Mouse (Mus musculus) lung, postnatal 0 days (tissue): ENCODE measurements around the gene Jade2. TPM values are rescaled to one million over a fixed set of nuclear protein-coding genes. Genes with fewer than 3 reads are reported as not detected.

ENCODE experiments used
- ATAC-seq: fragments of 200-750 bp; cut with Nextera tagmentation; 2 replicates; pipeline ENCODE4 v1.8.0; 2017; ENCODE audit warnings: moderate library complexity
- DNase-seq: peaks from one replicate; pipeline ENCODE4 v3.0.0-alpha.2; 2016; ENCODE audit warnings: low spot score
- H3K27ac ChIP-seq: fragments of 300-500 bp; sonication (generic); 2 replicates; pipeline ENCODE4 v1.5.1; 2014; ENCODE audit warnings: antibody characterized with exemption, mild to moderate bottlenecking, low read length, mixed read lengths
- H3K27me3 ChIP-seq: fragments of 300-500 bp; sonication (generic); replicated peaks from 2 replicates; pipeline ENCODE4 v1.6.1; 2014; ENCODE audit warnings: low read length, mixed read lengths; ENCODE audit not compliant: insufficient read depth
- H3K36me3 ChIP-seq: fragments of 300-500 bp; sonication (generic); 2 replicates; pipeline ENCODE4 v1.6.1; 2014; ENCODE audit warnings: low read length, mixed read lengths; ENCODE audit not compliant: insufficient read depth
- H3K4me1 ChIP-seq: fragments of 300-500 bp; sonication (generic); 2 replicates; pipeline ENCODE4 v1.6.1; 2014; ENCODE audit warnings: antibody characterized with exemption, low read depth, low read length, mixed read lengths; ENCODE audit not compliant: insufficient read depth
- H3K4me2 ChIP-seq: fragments of 300-500 bp; sonication (generic); replicated peaks from 2 replicates; pipeline ENCODE4 v1.6.1; 2014; ENCODE audit warnings: low read depth, mild to moderate bottlenecking, low read length, moderate library complexity, mixed read lengths
- H3K4me3 ChIP-seq: fragments of 300-500 bp; sonication (generic); 2 replicates; pipeline ENCODE4 v1.5.1; 2014; ENCODE audit warnings: low read depth, low read length
- H3K9ac ChIP-seq: fragments of 300-500 bp; sonication (generic); replicated peaks from 2 replicates; pipeline ENCODE4 v1.6.1; 2014; ENCODE audit warnings: low read depth, mild to moderate bottlenecking
- H3K9me3 ChIP-seq: fragments of 300-500 bp; sonication (generic); 2 replicates; pipeline ENCODE4 v1.6.1; 2016; ENCODE audit warnings: low read length, mixed read lengths
- CTCF ChIP-seq: IDR thresholded peaks from 2 replicates; pipeline ENCODE4 v1.5.1; 2016; ENCODE audit warnings: antibody characterized with exemption, mild to moderate bottlenecking
- EP300 ChIP-seq: IDR thresholded peaks from 2 replicates; pipeline ENCODE4 v1.6.1; 2016; ENCODE audit warnings: antibody characterized with exemption, mild to moderate bottlenecking, control low read depth
- WGBS: fragments of 180-500 bp; shearing (Covaris S2); extraction: QIAGEN DNeasy Blood & Tissue Kit; methylation state at CpG from one replicate; pipeline ENCODE4 v1.1.7; 2014; 5-methylcytosine and 5-hydroxymethylcytosine counted together
- polyA plus RNA-seq: library from polyadenylated mRNA; unstranded; fragments of >200 nt; fragmentation: Nextera tagmentation; extraction: Ambion mirVana; gene quantifications from 2 replicates; pipeline ENCODE4 v1.2.1, GENCODE M21; 2015

Jade2 gene
- polyA plus RNA-seq, 1 experiment from 2014 or later: 3.9 TPM

DNA sequence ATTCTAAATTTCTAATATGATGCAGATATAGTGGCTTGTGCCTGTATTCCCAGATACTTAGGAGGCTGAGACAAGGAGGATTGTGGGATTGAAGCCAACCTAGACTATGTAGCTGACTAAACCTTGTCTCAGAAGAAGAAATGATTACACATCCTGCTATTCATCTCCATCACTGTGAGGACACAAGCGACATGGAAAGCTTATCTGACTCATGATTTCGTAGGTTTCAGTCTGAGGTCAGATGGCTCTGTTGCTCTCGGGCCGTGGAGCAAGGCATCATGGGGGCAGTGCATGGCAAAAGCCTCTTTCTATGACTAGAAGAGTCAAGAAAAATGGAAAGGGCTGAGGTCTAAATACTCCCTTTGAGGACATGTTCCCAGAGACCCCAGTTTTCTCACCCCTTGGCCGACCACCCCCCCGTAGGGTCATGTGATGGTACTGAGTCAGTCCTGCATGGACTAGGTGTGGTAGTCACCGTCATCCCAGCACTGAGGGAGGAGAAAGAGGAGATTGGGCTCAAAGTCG, 45.4 kb downstream of the Jade2 start:
- H3K9ac ChIP-seq: no peak overlapping the region
- H3K36me3 ChIP-seq: peaks cover 27% of the 10 kb centered on the region
- WGBS: 92% methylated on average over 8 of the region's 8 CpGs
- H3K4me1 ChIP-seq: no peaks in the 10 kb centered on the region
- H3K4me3 ChIP-seq: no peak overlapping the region
- DNase-seq (no peak), ATAC-seq (no peak)
- no peaks in the 10 kb centered on the region for H3K27me3 ChIP-seq
- TF ChIP-seq CTCF (no peak), EP300 (no peak)
- no peak overlapping the region for H3K4me2 ChIP-seq
- H3K9me3 ChIP-seq: no peaks in the 10 kb centered on the region
- H3K27ac ChIP-seq: no peak overlapping the region

DNA sequence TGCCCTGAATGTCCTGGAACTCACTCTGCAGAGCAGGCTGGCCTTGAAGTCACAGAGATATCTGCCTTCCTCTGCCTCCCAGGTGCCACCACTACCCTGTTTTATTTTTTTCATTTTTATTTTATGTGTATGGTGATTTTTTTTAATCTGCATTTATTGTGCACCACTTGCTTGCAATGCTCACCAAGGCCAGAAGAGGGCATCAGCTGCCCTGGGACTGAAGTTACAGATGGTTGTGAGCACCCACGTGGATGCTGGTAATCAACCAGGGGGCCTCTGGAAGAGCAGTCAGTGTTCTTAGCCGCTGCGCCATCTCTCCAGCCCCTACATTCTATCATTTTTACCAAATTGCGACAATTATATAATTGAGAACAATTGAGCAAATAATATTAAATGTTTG, 46.2 kb downstream of the Jade2 start:
- H3K27me3 ChIP-seq: no peaks in the 10 kb centered on the region
- TF ChIP-seq CTCF (peak; percentile 50), EP300 (no peak)

DNA sequence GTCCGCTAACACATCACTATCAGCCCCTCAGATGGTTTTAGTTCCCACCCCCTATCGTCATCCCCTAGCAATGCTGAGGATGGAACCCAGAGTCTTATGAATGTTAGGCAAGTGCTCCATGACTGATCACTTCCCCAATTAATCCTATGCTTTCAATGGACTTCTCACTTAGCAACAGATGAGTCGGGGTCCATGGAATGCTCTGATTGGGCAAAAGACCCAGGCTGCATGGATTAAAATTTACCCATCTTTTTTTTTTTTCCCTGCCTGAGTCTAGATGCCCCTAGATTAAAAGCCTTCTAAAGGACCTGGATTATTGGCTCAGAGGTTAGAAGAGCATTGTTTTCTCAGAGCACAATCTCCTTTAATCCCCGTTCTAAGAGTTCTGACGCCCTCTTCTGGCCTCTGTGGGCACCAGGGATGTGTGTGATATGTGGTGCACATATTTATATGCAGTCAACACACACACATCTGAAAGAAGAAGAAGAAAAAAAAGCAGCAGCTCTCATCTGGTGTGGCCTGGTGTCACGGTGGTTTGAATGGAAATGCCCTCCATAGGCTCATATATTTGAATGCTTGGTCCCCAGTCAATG, 47.7 kb downstream of the Jade2 start:
- no peaks in the 10 kb centered on the region for H3K9me3 ChIP-seq
- no peak overlapping the region for H3K27ac ChIP-seq
- WGBS: 54% methylated on average over 6 of the region's 6 CpGs
- H3K4me3 ChIP-seq: no peak overlapping the region
- H3K27me3 ChIP-seq: no peaks in the 10 kb centered on the region
- TF ChIP-seq EP300 (no peak), CTCF (peak; percentile 39)
- H3K9ac ChIP-seq: no peak overlapping the region
- H3K4me1 ChIP-seq: peaks cover 3% of the 10 kb centered on the region; the same call in 1 of the 2 replicates
- ATAC-seq: 0 out of 2 replicates have a peak, but pooled peaks have one; percentile 31
- DNase-seq: peak; percentile 76
- no peak overlapping the region for H3K4me2 ChIP-seq
- H3K36me3 ChIP-seq: peaks cover 8% of the 10 kb centered on the region; the same call in 1 of the 2 replicates

More for the DNA sequence above, 46.2 kb downstream of the Jade2 start:
- DNase-seq (no peak), ATAC-seq (no peak)
- Histone ChIP-seq H3K36me3 (peaks cover 21% of the 10 kb centered on the region), H3K9me3 (no peaks in the 10 kb centered on the region), H3K4me2 (no peak overlapping the region), H3K4me3 (no peak overlapping the region), H3K4me1 (no peaks in the 10 kb centered on the region; the same call in 1 of the 2 replicates), H3K27ac (no peak overlapping the region), H3K9ac (no peak overlapping the region)
- 88% methylated on average over 4 of the region's 4 CpGs for WGBS

DNA sequence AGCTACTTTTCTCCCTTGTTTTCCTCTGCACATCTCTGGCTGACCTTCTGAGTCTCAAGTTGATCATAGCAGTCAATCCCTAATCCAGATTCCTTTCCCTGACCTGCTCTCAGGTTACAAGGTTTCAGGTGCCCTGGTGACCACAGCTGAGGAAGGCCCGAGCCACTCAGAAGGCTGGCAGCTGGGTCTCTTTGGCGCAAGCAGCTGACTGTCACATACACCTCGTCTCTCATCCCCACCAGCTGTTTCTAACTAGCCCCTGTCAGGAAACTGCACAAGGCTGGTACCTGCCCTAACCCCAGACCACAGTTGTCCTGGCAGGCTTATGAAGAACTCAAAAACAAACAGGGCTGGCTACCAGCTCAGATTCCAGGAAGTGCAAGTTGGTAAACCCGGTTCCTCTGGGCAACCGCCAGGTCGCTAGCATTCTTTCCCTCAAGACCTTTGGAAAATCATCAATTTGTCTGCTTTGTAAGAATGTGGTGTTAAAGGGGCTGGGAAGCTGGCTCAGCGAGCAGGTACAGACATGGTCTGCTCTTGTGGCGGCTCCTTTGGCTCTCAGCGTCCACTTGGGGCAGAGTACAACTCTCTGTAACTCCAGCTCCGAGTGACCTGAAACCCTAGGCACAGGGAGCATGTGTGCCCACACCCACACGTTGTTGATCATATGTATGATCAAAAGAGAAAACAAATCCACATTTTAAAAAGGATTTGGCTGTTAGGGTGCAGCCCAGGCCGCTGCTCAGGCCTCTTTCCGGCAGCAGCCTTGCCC, 50.2 kb downstream of the Jade2 start:
- 33% methylated on average over 13 of the region's 13 CpGs for WGBS
- Histone ChIP-seq H3K27ac (peak overlapping the region; percentile 43; the same call in 1 of the 2 replicates), H3K36me3 (no peaks in the 10 kb centered on the region), H3K27me3 (no peaks in the 10 kb centered on the region), H3K9me3 (no peaks in the 10 kb centered on the region), H3K4me2 (no peak overlapping the region), H3K4me1 (peaks cover 3% of the 10 kb centered on the region; the same call in 1 of the 2 replicates), H3K9ac (no peak overlapping the region), H3K4me3 (no peak overlapping the region)
- TF ChIP-seq EP300 (no peak), CTCF (0 out of 2 replicates have a peak, but pooled peaks have one; percentile 12)
- ATAC-seq: no peak
- no peak for DNase-seq

DNA sequence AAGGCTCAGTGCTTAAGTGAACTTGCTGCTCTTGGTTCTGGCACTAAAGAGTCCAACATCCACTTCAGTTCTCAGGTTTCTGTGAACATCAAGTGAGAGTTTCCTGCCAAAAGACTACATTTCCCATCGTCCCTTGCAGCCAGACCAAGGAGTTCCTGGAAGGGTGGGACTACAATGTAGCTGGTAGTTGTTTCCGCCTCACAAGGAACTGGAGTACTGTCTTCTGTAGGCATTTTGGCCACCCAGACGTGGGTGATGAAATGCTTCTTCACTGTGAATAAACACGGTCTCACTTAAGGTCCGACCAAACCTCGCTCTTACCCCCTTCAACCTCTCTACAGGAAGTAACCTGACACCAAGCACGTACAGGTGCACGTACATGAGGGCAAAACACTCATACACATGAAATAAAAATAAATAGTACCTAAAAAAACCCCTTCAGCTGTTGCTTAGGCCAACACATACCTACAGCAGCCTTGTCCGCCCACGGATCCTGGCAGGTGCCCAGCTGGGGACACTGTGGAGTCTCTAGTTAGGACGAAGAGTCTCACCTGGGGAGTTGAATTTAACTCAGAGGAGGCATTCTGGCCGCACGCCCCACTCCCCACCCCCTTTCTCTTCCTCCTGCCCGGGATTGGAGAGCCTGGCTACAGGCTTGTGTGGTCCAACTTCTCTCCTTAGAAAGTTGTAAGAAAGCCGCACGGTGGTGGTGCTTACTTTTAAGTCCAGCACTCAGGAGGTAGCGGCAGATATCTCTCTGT, 52.1 kb downstream of the Jade2 start:
- TF ChIP-seq CTCF (no peak; the same call in 1 of the 2 replicates), EP300 (no peak)
- WGBS: 13% methylated on average over 17 of the region's 17 CpGs
- Histone ChIP-seq H3K9me3 (no peaks in the 10 kb centered on the region), H3K9ac (peak overlapping the region; percentile 19; the same call in 1 of the 2 replicates), H3K27ac (peak overlapping the region; percentile 81), H3K4me1 (peaks cover 3% of the 10 kb centered on the region; the same call in 1 of the 2 replicates), H3K4me2 (peak overlapping the region; percentile 73), H3K4me3 (peak overlapping the region; percentile 50), H3K36me3 (no peaks in the 10 kb centered on the region), H3K27me3 (no peaks in the 10 kb centered on the region)
- DNase-seq (peak; percentile 97), ATAC-seq (peak; percentile 89)
